Mouse (Mus musculus) heart, embryonic 11.5 days (tissue): ENCODE results near the gene Map3k6. TPM values are rescaled to one million over a fixed set of nuclear protein-coding genes. Genes with fewer than 3 reads are reported as not detected.

Experiments
- ATAC-seq: fragments of 200-750 bp; cut with Nextera tagmentation; replicated peaks from 2 replicates; pipeline ENCODE4 v1.8.0; 2017; ENCODE audit warnings: moderate library complexity; ENCODE audit not compliant: insufficient number of reproducible peaks, low FRiP score, low TSS enrichment
- H3K27ac ChIP-seq: fragments of 300-500 bp; sonication (generic); 2 replicates; pipeline ENCODE4 v1.5.1; 2014; ENCODE audit warnings: mild to moderate bottlenecking, low read depth, low read length
- H3K27me3 ChIP-seq: fragments of 300-500 bp; sonication (generic); 2 replicates; pipeline ENCODE4 v1.6.1; 2014; ENCODE audit warnings: mild to moderate bottlenecking, low read length, mixed read lengths; ENCODE audit not compliant: control insufficient read depth, insufficient read depth
- H3K36me3 ChIP-seq: fragments of 300-500 bp; sonication (generic); 2 replicates; pipeline ENCODE4 v1.6.1; 2014; ENCODE audit warnings: mild to moderate bottlenecking, low read length, moderate library complexity, mixed read lengths; ENCODE audit not compliant: control insufficient read depth, insufficient read depth
- H3K4me1 ChIP-seq: fragments of 300-500 bp; sonication (generic); 2 replicates; pipeline ENCODE4 v1.6.1; 2014; ENCODE audit warnings: low read length; ENCODE audit not compliant: control insufficient read depth, insufficient read depth
- H3K4me2 ChIP-seq: fragments of 300-500 bp; sonication (generic); 2 replicates; pipeline ENCODE4 v1.6.1; 2014; ENCODE audit warnings: mild to moderate bottlenecking, moderate library complexity
- H3K4me3 ChIP-seq: fragments of 300-500 bp; sonication (generic); 2 replicates; pipeline ENCODE4 v1.5.1; 2014; ENCODE audit warnings: low read depth, low read length
- H3K9ac ChIP-seq: fragments of 300-500 bp; sonication (generic); 2 replicates; pipeline ENCODE4 v1.6.1; 2014; ENCODE audit warnings: mild to moderate bottlenecking, low read depth, low read length, moderate library complexity
- H3K9me3 ChIP-seq: fragments of 300-500 bp; sonication (generic); replicated peaks from 2 replicates; pipeline ENCODE4 v1.6.1; 2016; ENCODE audit warnings: low read length; ENCODE audit not compliant: control insufficient read depth
- WGBS: fragments of 180-500 bp; shearing (Covaris S2); extraction: QIAGEN DNeasy Blood & Tissue Kit; methylation state at CpG from one replicate; pipeline ENCODE4 v1.1.7; 2014; ENCODE audit not compliant: insufficient replicate concordance; 5-methylcytosine and 5-hydroxymethylcytosine counted together
- polyA plus RNA-seq: library from polyadenylated mRNA; unstranded; fragments of >200 nt; fragmentation: Nextera tagmentation; extraction: Ambion mirVana; gene quantifications from 2 replicates; pipeline ENCODE4 v1.2.1, GENCODE M21; 2014

Map3k6 gene
- polyA plus RNA-seq, 1 experiment from 2014 or later, result 1.7 TPM

DNA sequence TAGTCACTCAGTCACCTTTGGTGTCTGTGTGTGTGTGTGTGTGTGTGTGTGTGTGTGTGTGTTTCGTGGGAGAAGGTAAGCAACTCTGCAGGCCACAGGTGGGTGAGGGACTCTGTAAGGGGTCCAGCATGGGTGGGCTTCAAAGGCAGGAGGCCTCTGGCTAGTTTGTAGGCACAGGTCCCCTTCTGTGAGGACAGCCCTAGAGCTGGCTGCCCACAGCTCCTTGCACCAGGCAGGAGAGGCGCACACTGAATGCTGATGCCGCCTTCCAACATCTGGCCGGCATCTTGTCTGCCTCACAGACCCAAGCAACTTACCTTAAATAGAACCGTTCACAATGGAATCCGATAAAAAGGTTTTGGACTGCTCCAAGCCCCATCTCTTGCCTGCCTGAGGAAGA lies 40.9 kb upstream of the Map3k6 start:
- Histone ChIP-seq H3K27me3 (no peaks in the 10 kb centered on the region), H3K36me3 (peaks cover 4% of the 10 kb centered on the region; the same call in 1 of the 2 replicates), H3K4me1 (peaks cover 65% of the 10 kb centered on the region), H3K4me2 (peak overlapping the region; percentile 31; the same call in 1 of the 2 replicates), H3K9me3 (no peaks in the 10 kb centered on the region), H3K27ac (peak overlapping the region; percentile 66), H3K9ac (peak overlapping the region; percentile 61; the same call in 1 of the 2 replicates), H3K4me3 (no peak overlapping the region)
- ATAC-seq, result no peak
- WGBS, result 46% methylated on average over 6 of the region's 6 CpGs

DNA sequence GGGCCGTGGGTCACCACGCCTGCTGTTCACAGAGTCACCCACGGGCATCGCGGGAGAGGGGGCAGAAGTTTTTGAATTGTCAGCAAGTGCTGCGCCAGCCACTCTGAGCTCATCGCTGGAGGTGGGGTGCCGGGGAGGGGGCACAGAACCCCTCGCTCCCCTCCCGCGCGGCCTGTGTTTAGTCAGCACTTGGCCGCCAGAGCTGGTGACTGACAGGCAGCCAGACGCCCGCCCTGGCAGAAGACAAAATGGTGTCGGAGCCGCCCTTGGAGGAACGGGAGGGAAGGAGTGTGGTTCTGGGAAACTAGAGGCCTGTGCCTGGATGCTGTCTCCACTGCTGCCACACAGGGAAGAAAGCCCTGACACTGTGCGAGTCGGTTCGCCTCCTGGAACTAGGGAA lies 40.3 kb upstream of the Map3k6 start:
- peak overlapping the region; percentile 66 for H3K27ac ChIP-seq
- H3K4me1 ChIP-seq, result peaks cover 68% of the 10 kb centered on the region
- H3K9ac ChIP-seq, result peak overlapping the region; percentile 61; the same call in 1 of the 2 replicates
- H3K9me3 ChIP-seq, result no peaks in the 10 kb centered on the region
- peak overlapping the region; percentile 31 for H3K4me2 ChIP-seq
- no peak for ATAC-seq
- no peaks in the 10 kb centered on the region for H3K27me3 ChIP-seq
- 33% methylated on average over 21 of the region's 21 CpGs for WGBS
- no peak overlapping the region for H3K4me3 ChIP-seq
- peaks cover 4% of the 10 kb centered on the region; the same call in 1 of the 2 replicates for H3K36me3 ChIP-seq

- ATAC-seq, result no peak; the same call in 1 of the 2 replicates
- H3K4me1 ChIP-seq, result peaks cover 67% of the 10 kb centered on the region
- H3K27ac ChIP-seq, result peak overlapping the region; percentile 66
- WGBS, result 68% methylated on average over 8 of the region's 8 CpGs
- peaks cover 3% of the 10 kb centered on the region; the same call in 1 of the 2 replicates for H3K36me3 ChIP-seq
- H3K9me3 ChIP-seq, result no peaks in the 10 kb centered on the region
- no peak overlapping the region for H3K4me2 ChIP-seq
- H3K9ac ChIP-seq, result peak overlapping the region; percentile 36; the same call in 1 of the 2 replicates
- no peaks in the 10 kb centered on the region for H3K27me3 ChIP-seq
- H3K4me3 ChIP-seq, result no peak overlapping the region
Observed at GRCm38 (mm10) chr4:133201006-133201771, 39.4 kb upstream of the Map3k6 start.

GRCm38 (mm10) chr4:133202254-133202653 lies 38.4 kb upstream of the Map3k6 start:
- 95% methylated on average over 3 of the region's 3 CpGs for WGBS
- no peak for ATAC-seq
- no peak overlapping the region for H3K4me2 ChIP-seq
- no peaks in the 10 kb centered on the region for H3K27me3 ChIP-seq
- H3K27ac ChIP-seq, result no peak overlapping the region
- peaks cover 57% of the 10 kb centered on the region for H3K4me1 ChIP-seq
- no peak overlapping the region for H3K4me3 ChIP-seq
- no peaks in the 10 kb centered on the region for H3K9me3 ChIP-seq
- no peaks in the 10 kb centered on the region for H3K36me3 ChIP-seq
- no peak overlapping the region for H3K9ac ChIP-seq

GRCm38 (mm10) chr4:133203591-133203990 lies 37.0 kb upstream of the Map3k6 start:
- H3K27me3 ChIP-seq, result no peaks in the 10 kb centered on the region
- no peaks in the 10 kb centered on the region for H3K36me3 ChIP-seq
- no peak for ATAC-seq
- no peak overlapping the region for H3K4me2 ChIP-seq
- H3K27ac ChIP-seq, result no peak overlapping the region
- H3K9ac ChIP-seq, result no peak overlapping the region
- H3K4me1 ChIP-seq, result peaks cover 43% of the 10 kb centered on the region
- no peaks in the 10 kb centered on the region for H3K9me3 ChIP-seq
- no peak overlapping the region for H3K4me3 ChIP-seq
- WGBS, result 66% methylated on average over 3 of the region's 3 CpGs

DNA sequence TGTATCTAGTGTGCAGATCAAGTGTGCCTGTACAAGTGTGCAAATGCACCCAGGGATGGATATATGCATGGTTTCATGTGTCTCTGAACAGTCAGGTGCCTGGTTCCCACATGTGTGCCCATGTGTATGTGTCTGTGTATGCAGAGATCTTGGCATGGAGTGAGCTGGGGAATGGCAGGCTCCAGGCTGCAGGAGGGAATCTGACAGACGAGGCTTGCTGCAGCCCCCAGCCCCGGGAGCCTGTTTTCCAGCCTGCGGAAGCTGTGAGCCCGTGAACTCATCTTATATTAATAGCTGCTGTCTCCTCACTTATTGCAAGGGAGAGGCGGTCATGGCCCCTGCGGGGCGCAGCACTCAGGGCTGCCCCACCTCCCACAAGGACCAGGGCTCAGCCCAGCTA lies 36.2 kb upstream of the Map3k6 start:
- ATAC-seq, result no peak
- peak overlapping the region; percentile 37 for H3K4me2 ChIP-seq
- 30% methylated on average over 7 of the region's 7 CpGs for WGBS
- no peaks in the 10 kb centered on the region for H3K36me3 ChIP-seq
- H3K4me1 ChIP-seq, result peaks cover 38% of the 10 kb centered on the region
- no peak overlapping the region for H3K4me3 ChIP-seq
- peaks cover 3% of the 10 kb centered on the region; the same call in 1 of the 2 replicates for H3K27me3 ChIP-seq
- peak overlapping the region; percentile 75 for H3K27ac ChIP-seq
- peak overlapping the region; percentile 61 for H3K9ac ChIP-seq
- H3K9me3 ChIP-seq, result no peaks in the 10 kb centered on the region

GRCm38 (mm10) chr4:133209366-133209765 lies 31.3 kb upstream of the Map3k6 start:
- Histone ChIP-seq H3K9ac (no peak overlapping the region), H3K27me3 (peaks cover 40% of the 10 kb centered on the region), H3K27ac (no peak overlapping the region), H3K9me3 (no peaks in the 10 kb centered on the region), H3K4me1 (peaks cover 17% of the 10 kb centered on the region), H3K4me2 (no peak overlapping the region), H3K4me3 (no peak overlapping the region), H3K36me3 (no peaks in the 10 kb centered on the region)
- ATAC-seq, result no peak
- WGBS, result 5% methylated on average over 11 of the region's 11 CpGs

DNA sequence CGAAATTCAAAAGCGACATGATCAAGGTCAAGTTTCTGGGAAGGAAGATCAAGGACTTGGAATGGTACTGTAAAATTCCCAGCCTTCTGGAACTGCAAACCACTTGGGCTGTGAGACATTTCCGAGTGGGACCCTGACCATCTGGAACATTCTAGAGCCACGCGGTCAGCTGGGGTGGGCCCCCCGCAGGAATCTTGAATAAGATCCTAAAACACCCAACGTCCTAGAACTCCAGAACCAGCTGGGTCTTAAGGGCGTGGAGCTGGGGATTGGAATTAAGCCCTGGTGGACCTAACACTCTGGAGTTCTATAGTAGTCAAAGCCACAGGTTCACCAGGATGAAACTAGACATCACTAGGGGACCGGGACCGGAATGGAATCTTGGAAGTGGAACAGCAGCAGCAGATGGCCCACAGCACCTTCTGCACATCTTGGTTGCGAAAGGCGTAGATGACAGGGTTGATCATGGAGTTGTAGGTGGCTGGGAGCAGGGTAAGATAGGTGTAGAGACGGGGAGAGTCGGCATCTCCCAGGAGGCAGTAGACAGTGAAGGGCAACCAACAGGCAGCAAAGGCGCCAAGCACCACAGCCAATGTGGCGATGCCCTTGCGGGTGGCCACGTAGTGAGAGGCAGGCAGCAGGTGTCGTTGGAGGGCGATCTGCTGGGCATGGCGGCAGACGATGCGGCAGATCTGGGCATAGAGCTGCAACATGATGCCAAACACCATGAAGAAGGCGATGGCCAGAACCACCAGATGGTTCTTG lies 30.4 kb upstream of the Map3k6 start:
- no peak overlapping the region for H3K27ac ChIP-seq
- ATAC-seq, result no peak
- no peak overlapping the region for H3K4me2 ChIP-seq
- no peaks in the 10 kb centered on the region for H3K36me3 ChIP-seq
- H3K4me3 ChIP-seq, result no peak overlapping the region
- H3K27me3 ChIP-seq, result peaks cover 40% of the 10 kb centered on the region
- 88% methylated on average over 24 of the region's 24 CpGs for WGBS
- no peak overlapping the region for H3K9ac ChIP-seq
- no peaks in the 10 kb centered on the region for H3K9me3 ChIP-seq
- H3K4me1 ChIP-seq, result peaks cover 10% of the 10 kb centered on the region
